Mouse (Mus musculus): ENCODE measurements around the gene Tarbp2. TPM values are rescaled to one million over a fixed set of nuclear protein-coding genes. Genes with fewer than 3 reads are reported as not detected.

The Tarbp2 gene
- polyA plus RNA-seq, 1 experiment = not detected

- under 1% methylated on average over 43 of the region's 43 CpGs for WGBS
- Histone ChIP-seq H3K27ac (ENCODE audit: insufficient read depth, low read depth, low read length) (peak within 1 kb of the TSS; percentile 59), H3K4me3 (ENCODE audit: insufficient read depth, low read depth, low read length) (peak within 1 kb of the TSS; percentile 85), H3K4me1 (ENCODE audit: control insufficient read depth, insufficient read depth, low read length) (peaks cover 24% of the 10 kb centered on the region)
- TF ChIP-seq CTCF (IDR thresholded peaks at IDR 0.05; ENCODE audit: insufficient read depth, low read depth, low read length) = 0 out of 2 replicates have a peak, but pooled peaks have one; percentile 5
- TF ChIP-seq POLR2A (IDR thresholded peaks at IDR 0.05; ENCODE audit: insufficient read depth, low read depth, low read length) = peak; percentile 57
Observed at GRCm38 (mm10) chr15:102516728-102517404, 1.1 kb upstream of the Tarbp2 start, which contains the start of gene Map3k12. Gene Map3k12, minus strand, starts transcription at chr15:102517064.

- TF ChIP-seq POLR2A (IDR thresholded peaks at IDR 0.05; ENCODE audit: insufficient read depth, low read depth, low read length) = peak; percentile 83
- TF ChIP-seq CTCF (IDR thresholded peaks at IDR 0.05; ENCODE audit: insufficient read depth, low read depth, low read length) = no peak
- Histone ChIP-seq H3K4me3 (ENCODE audit: insufficient read depth, low read depth, low read length) (peak overlapping the region; percentile 59), H3K27ac (ENCODE audit: insufficient read depth, low read depth, low read length) (peak overlapping the region; percentile 59), H3K4me1 (ENCODE audit: control insufficient read depth, insufficient read depth, low read length) (peaks cover 17% of the 10 kb centered on the region)
- under 1% methylated on average over 10 of the region's 10 CpGs for WGBS
Observed at GRCm38 (mm10) chr15:102517631-102517975, 389 bp upstream of the Tarbp2 start.

GRCm38 (mm10) chr15:102518859-102519201 is 838 bp downstream of the Tarbp2 start:
- Histone ChIP-seq H3K27ac (ENCODE audit: insufficient read depth, low read depth, low read length) (peak overlapping the region; percentile 100), H3K4me3 (ENCODE audit: insufficient read depth, low read depth, low read length) (peak overlapping the region; percentile 89), H3K4me1 (ENCODE audit: control insufficient read depth, insufficient read depth, low read length) (peaks cover 17% of the 10 kb centered on the region)
- 6% methylated on average over 9 of the region's 9 CpGs for WGBS
- TF ChIP-seq POLR2A (IDR thresholded peaks at IDR 0.05; ENCODE audit: insufficient read depth, low read depth, low read length) (no peak; the same call in 1 of the 2 replicates), CTCF (IDR thresholded peaks at IDR 0.05; ENCODE audit: insufficient read depth, low read depth, low read length) (no peak)

- TF ChIP-seq CTCF (IDR thresholded peaks at IDR 0.05; ENCODE audit: insufficient read depth, low read depth, low read length) (no peak), POLR2A (IDR thresholded peaks at IDR 0.05; ENCODE audit: insufficient read depth, low read depth, low read length) (no peak)
- no peak overlapping the region for H3K27ac ChIP-seq (ENCODE audit: insufficient read depth, low read depth, low read length)
- H3K4me1 ChIP-seq (ENCODE audit: control insufficient read depth, insufficient read depth, low read length) = peaks cover 17% of the 10 kb centered on the region
- WGBS = 34% methylated on average over 17 of the region's 17 CpGs
- peak overlapping the region; percentile 89 for H3K4me3 ChIP-seq (ENCODE audit: insufficient read depth, low read depth, low read length)
Observed at GRCm38 (mm10) chr15:102519211-102520141, 1.5 kb downstream of the Tarbp2 start.

- WGBS = 79% methylated on average over 4 of the region's 4 CpGs
- Histone ChIP-seq H3K27ac (ENCODE audit: insufficient read depth, low read depth, low read length) (no peak overlapping the region), H3K4me1 (ENCODE audit: control insufficient read depth, insufficient read depth, low read length) (peaks cover 17% of the 10 kb centered on the region), H3K4me3 (ENCODE audit: insufficient read depth, low read depth, low read length) (no peak overlapping the region)
- no peak for TF ChIP-seq POLR2A (IDR thresholded peaks at IDR 0.05; ENCODE audit: insufficient read depth, low read depth, low read length)
- no peak for TF ChIP-seq CTCF (IDR thresholded peaks at IDR 0.05; ENCODE audit: insufficient read depth, low read depth, low read length)
Observed at GRCm38 (mm10) chr15:102520416-102520815, 2.4 kb downstream of the Tarbp2 start.

GRCm38 (mm10) chr15:102521480-102521879 is 3.5 kb downstream of the Tarbp2 start:
- Histone ChIP-seq H3K4me3 (ENCODE audit: insufficient read depth, low read depth, low read length) (no peak overlapping the region), H3K27ac (ENCODE audit: insufficient read depth, low read depth, low read length) (no peak overlapping the region), H3K4me1 (ENCODE audit: control insufficient read depth, insufficient read depth, low read length) (peaks cover 10% of the 10 kb centered on the region)
- WGBS = 85% methylated on average over 4 of the region's 4 CpGs
- TF ChIP-seq POLR2A (IDR thresholded peaks at IDR 0.05; ENCODE audit: insufficient read depth, low read depth, low read length) (no peak), CTCF (IDR thresholded peaks at IDR 0.05; ENCODE audit: insufficient read depth, low read depth, low read length) (no peak)

GRCm38 (mm10) chr15:102524892-102525485 is 7.0 kb downstream of the Tarbp2 start, which contains the start of gene Npff:
Gene Npff, minus strand, starts transcription at chr15:102524942.
- no peak within 1 kb of the TSS for H3K27ac ChIP-seq (ENCODE audit: insufficient read depth, low read depth, low read length)
- 0 out of 2 replicates have a peak, but pooled peaks cover 6% of the 10 kb centered on the region for H3K4me1 ChIP-seq (ENCODE audit: control insufficient read depth, insufficient read depth, low read length)
- TF ChIP-seq CTCF (IDR thresholded peaks at IDR 0.05; ENCODE audit: insufficient read depth, low read depth, low read length) = peak; percentile 59
- no peak for TF ChIP-seq POLR2A (IDR thresholded peaks at IDR 0.05; ENCODE audit: insufficient read depth, low read depth, low read length)
- 6% methylated on average over 3 of the region's 3 CpGs for WGBS
- no peak within 1 kb of the TSS for H3K4me3 ChIP-seq (ENCODE audit: insufficient read depth, low read depth, low read length)

GRCm38 (mm10) chr15:102526111-102527002 is 8.4 kb downstream of the Tarbp2 start:
- whole genome bisulfite sequencing = 82% methylated on average over 6 of the region's 6 CpGs
- no peak for TF ChIP-seq POLR2A (IDR thresholded peaks at IDR 0.05; ENCODE audit: insufficient read depth, low read depth, low read length)
- TF ChIP-seq CTCF (IDR thresholded peaks at IDR 0.05; ENCODE audit: insufficient read depth, low read depth, low read length) = no peak
- H3K27ac ChIP-seq (ENCODE audit: insufficient read depth, low read depth, low read length) = no peak overlapping the region
- H3K4me3 ChIP-seq (ENCODE audit: insufficient read depth, low read depth, low read length) = no peak overlapping the region
- H3K4me1 ChIP-seq (ENCODE audit: control insufficient read depth, insufficient read depth, low read length) = no peaks in the 10 kb centered on the region
